Mouse (Mus musculus): ENCODE results near the gene Tns1. TPM values are rescaled to one million over a fixed set of nuclear protein-coding genes. Genes with fewer than 3 reads are reported as not detected.
"Not testable (repeated sequence)": the region's sequence is repeated elsewhere in the genome, so short reads cannot be mapped to it uniquely, and the experiment has no call there.

Tns1 gene
- 65.4 and 71.8 TPM in 2 replicates for polyA plus RNA-seq (2015; fragmentation: Nextera tagmentation; extraction: Ambion mirVana)

- ATAC-seq (replicated peaks; ENCODE audit: low FRiP score, low read depth) = peak; percentile 63
Measured at GRCm38 (mm10) chr1:74124021-74124981, at the start of gene Tns1. TSS of gene Tns1 (minus strand) at chr1:74124449.

GRCm38 (mm10) chr1:74172722-74173121, 48.5 kb upstream of the Tns1 start:
- no peaks in the 10 kb centered on the region for H3K9me3 ChIP-seq (replicated peaks; ENCODE audit: low read length)
- H3K27ac ChIP-seq = no peak overlapping the region
- WGBS = 84% methylated on average over 3 of the region's 3 CpGs
- ATAC-seq (replicated peaks; ENCODE audit: low FRiP score, low read depth) (no peak), DNase-seq (ENCODE audit: low spot score) (no peak)
- H3K4me3 ChIP-seq (replicated peaks; ENCODE audit: low read depth, low read length) = no peak overlapping the region
- 0 out of 2 replicates have a peak, but pooled peaks cover 3% of the 10 kb centered on the region for H3K4me1 ChIP-seq (replicated peaks; ENCODE audit: insufficient read depth, low read length)
- no peak overlapping the region for H3K4me2 ChIP-seq (ENCODE audit: low read length)
- H3K9ac ChIP-seq (ENCODE audit: low read depth, low read length) = no peak overlapping the region
- H3K27me3 ChIP-seq (ENCODE audit: insufficient read depth, low read length) = no peaks in the 10 kb centered on the region
- no peak for TF ChIP-seq CTCF (IDR thresholded peaks at IDR 0.05; ENCODE audit: low read depth)
- H3K36me3 ChIP-seq (ENCODE audit: insufficient read depth, low read length) = no peaks in the 10 kb centered on the region

More at GRCm38 (mm10) chr1:74124021-74124981, at the start of gene Tns1:
- Histone ChIP-seq H3K36me3 (ENCODE audit: insufficient read depth, low read length) (no peaks in the 10 kb centered on the region), H3K9ac (ENCODE audit: low read depth, low read length) (peak within 1 kb of the TSS; percentile 68), H3K9me3 (replicated peaks; ENCODE audit: low read length) (no peaks in the 10 kb centered on the region), H3K27me3 (ENCODE audit: insufficient read depth, low read length) (peaks cover 5% of the 10 kb centered on the region; the same call in 1 of the 2 replicates), H3K4me1 (replicated peaks; ENCODE audit: insufficient read depth, low read length) (0 out of 2 replicates have a peak, but pooled peaks cover 5% of the 10 kb centered on the region), H3K4me3 (replicated peaks; ENCODE audit: low read depth, low read length) (peak within 1 kb of the TSS; percentile 52), H3K4me2 (ENCODE audit: low read length) (peak within 1 kb of the TSS; percentile 94), H3K27ac (peak within 1 kb of the TSS; percentile 57)
- WGBS = 1% methylated on average over 83 of the region's 84 CpGs
- peak; percentile 54 for DNase-seq (ENCODE audit: low spot score)
- TF ChIP-seq CTCF (IDR thresholded peaks at IDR 0.05; ENCODE audit: low read depth) = no peak

- Histone ChIP-seq H3K4me2 (ENCODE audit: low read length) (no peak overlapping the region), H3K9ac (ENCODE audit: low read depth, low read length) (no peak overlapping the region), H3K36me3 (ENCODE audit: insufficient read depth, low read length) (no peaks in the 10 kb centered on the region), H3K4me3 (replicated peaks; ENCODE audit: low read depth, low read length) (no peak overlapping the region), H3K27me3 (ENCODE audit: insufficient read depth, low read length) (no peaks in the 10 kb centered on the region), H3K4me1 (replicated peaks; ENCODE audit: insufficient read depth, low read length) (0 out of 2 replicates have a peak, but pooled peaks cover 3% of the 10 kb centered on the region), H3K27ac (no peak overlapping the region), H3K9me3 (replicated peaks; ENCODE audit: low read length) (no peaks in the 10 kb centered on the region)
- no peak for TF ChIP-seq CTCF (IDR thresholded peaks at IDR 0.05; ENCODE audit: low read depth)
- 82% methylated on average over 3 of the region's 3 CpGs for WGBS
- ATAC-seq (replicated peaks; ENCODE audit: low FRiP score, low read depth) (no peak), DNase-seq (ENCODE audit: low spot score) (no peak)
Measured at GRCm38 (mm10) chr1:74169721-74170120, 45.5 kb upstream of the Tns1 start.

- no peak overlapping the region for H3K27ac ChIP-seq
- no peaks in the 10 kb centered on the region for H3K36me3 ChIP-seq (ENCODE audit: insufficient read depth, low read length)
- no peaks in the 10 kb centered on the region for H3K27me3 ChIP-seq (ENCODE audit: insufficient read depth, low read length)
- H3K4me3 ChIP-seq (replicated peaks; ENCODE audit: low read depth, low read length) = no peak overlapping the region
- H3K4me2 ChIP-seq (ENCODE audit: low read length) = no peak overlapping the region
- DNase-seq (ENCODE audit: low spot score) (no peak), ATAC-seq (replicated peaks; ENCODE audit: low FRiP score, low read depth) (no peak)
- H3K4me1 ChIP-seq (replicated peaks; ENCODE audit: insufficient read depth, low read length) = 0 out of 2 replicates have a peak, but pooled peaks cover 3% of the 10 kb centered on the region
- no peaks in the 10 kb centered on the region for H3K9me3 ChIP-seq (replicated peaks; ENCODE audit: low read length)
- WGBS = 79% methylated on average over 5 of the region's 5 CpGs
- no peak for TF ChIP-seq CTCF (IDR thresholded peaks at IDR 0.05; ENCODE audit: low read depth)
- no peak overlapping the region for H3K9ac ChIP-seq (ENCODE audit: low read depth, low read length)
Measured at GRCm38 (mm10) chr1:74167136-74167535, 42.9 kb upstream of the Tns1 start.

GRCm38 (mm10) chr1:74160036-74160435, 35.8 kb upstream of the Tns1 start:
- DNase-seq (ENCODE audit: low spot score) = no peak
- Histone ChIP-seq H3K4me1 (replicated peaks; ENCODE audit: insufficient read depth, low read length) (no peaks in the 10 kb centered on the region), H3K9ac (ENCODE audit: low read depth, low read length) (no peak overlapping the region), H3K27me3 (ENCODE audit: insufficient read depth, low read length) (no peaks in the 10 kb centered on the region), H3K27ac (no peak overlapping the region), H3K4me2 (ENCODE audit: low read length) (no peak overlapping the region), H3K36me3 (ENCODE audit: insufficient read depth, low read length) (no peaks in the 10 kb centered on the region), H3K4me3 (replicated peaks; ENCODE audit: low read depth, low read length) (no peak overlapping the region), H3K9me3 (replicated peaks; ENCODE audit: low read length) (no peaks in the 10 kb centered on the region)
- ATAC-seq (replicated peaks; ENCODE audit: low FRiP score, low read depth) = no peak
- WGBS = 65% methylated on average over 2 of the region's 2 CpGs
- TF ChIP-seq CTCF (IDR thresholded peaks at IDR 0.05; ENCODE audit: low read depth) = no peak

GRCm38 (mm10) chr1:74159613-74160012, 35.4 kb upstream of the Tns1 start:
- not testable (repeated sequence) for H3K27me3 ChIP-seq (ENCODE audit: insufficient read depth, low read length); H3K4me3 ChIP-seq (replicated peaks; ENCODE audit: low read depth, low read length); H3K9me3 ChIP-seq (replicated peaks; ENCODE audit: low read length); H3K9ac ChIP-seq (ENCODE audit: low read depth, low read length); H3K27ac ChIP-seq; H3K4me1 ChIP-seq (replicated peaks; ENCODE audit: insufficient read depth, low read length); DNase-seq (ENCODE audit: low spot score); H3K4me2 ChIP-seq (ENCODE audit: low read length); ATAC-seq (replicated peaks; ENCODE audit: low FRiP score, low read depth); H3K36me3 ChIP-seq (ENCODE audit: insufficient read depth, low read length)
- 79% methylated on average over 4 of the region's 5 CpGs for WGBS

Data from kidney, postnatal 0 days (tissue).